Mouse (Mus musculus) spleen, adult 18-20 months (tissue): ENCODE measurements at regions not wholly inside any gene's neighbourhood (a gene's known extent, or its start where the extent isn't known, plus 50 kb on each side); places are given as distances from the start of the nearest gene placed in this dataset.

Experiments used
- DNase-seq, 2 experiments: peaks; one replicate each; pipeline ENCODE4 v3.0.0; 2022; ENCODE audit warnings: mixed read lengths in 2 of 2

DNA sequence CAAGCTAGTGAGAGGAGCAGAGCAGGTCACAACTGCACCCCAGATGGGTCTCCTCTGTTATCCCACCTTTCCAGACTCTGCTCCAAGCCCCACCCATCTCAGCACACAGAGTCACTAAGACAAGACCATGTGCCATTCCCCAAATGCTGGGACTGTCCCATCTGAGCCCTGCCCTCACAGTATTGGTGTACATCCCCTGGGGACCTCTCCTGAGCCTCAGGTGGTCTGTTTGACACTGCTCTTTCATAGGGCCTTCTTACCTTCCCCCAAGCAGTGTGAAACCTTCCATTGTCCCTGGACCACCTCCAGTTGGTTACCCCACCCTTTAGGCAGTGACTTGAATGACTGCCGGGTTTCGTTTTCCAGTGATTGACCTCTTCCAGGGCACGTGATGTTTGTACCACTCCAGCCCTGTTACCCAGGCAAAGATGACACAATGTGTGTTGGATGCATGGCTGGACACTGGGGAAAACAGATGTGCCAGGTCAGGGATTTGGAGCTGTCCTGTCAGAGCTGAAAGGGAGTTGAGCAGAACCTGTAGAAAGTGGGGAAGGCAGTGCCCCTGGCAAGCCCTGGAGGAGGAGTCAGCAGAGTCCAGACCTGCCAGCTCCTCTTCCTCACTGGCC lies 219.5 kb upstream of the Zmiz1 start:
- DNase-seq, result no peak

DNA sequence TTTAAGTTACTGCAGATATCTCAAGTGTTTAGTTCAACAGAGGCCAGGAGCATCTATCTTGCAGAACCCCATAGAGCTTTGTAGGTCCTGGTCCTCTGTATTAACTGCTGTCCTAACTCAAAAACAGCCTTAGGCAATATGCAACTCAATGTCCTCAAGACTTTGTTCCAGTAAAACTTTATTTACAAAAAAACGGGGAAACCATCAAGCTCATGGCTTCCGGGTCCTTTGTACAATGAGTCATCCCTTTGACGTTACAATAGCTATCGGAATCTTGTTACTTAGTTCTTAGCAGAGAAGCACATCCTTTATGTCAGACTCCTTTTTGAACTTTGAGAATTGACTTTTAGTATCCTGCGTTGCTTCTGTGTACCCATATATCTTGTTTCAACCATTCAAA lies 216.2 kb upstream of the Zmiz1 start:
- no peak for DNase-seq

DNA sequence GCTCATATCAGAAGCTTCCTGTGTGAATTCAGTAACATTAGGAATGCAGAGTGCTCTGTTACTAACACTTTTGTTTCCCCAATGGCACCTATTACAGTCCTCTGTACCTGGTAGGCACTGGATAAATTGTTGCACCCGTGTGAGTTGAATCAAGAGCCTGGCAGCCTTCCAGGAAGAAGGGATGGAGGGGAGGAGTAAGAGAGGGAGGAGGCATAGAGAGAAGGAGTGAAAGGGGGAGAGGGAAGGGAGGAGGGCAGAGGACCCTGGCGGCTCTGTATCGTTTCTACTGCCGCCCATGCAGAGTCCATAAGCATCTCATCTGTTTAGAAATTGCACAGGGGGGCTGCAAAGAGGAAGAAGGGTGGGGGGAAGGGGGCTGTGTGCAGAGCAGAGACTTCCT lies 215.7 kb upstream of the Zmiz1 start:
- DNase-seq, result no peak

DNA sequence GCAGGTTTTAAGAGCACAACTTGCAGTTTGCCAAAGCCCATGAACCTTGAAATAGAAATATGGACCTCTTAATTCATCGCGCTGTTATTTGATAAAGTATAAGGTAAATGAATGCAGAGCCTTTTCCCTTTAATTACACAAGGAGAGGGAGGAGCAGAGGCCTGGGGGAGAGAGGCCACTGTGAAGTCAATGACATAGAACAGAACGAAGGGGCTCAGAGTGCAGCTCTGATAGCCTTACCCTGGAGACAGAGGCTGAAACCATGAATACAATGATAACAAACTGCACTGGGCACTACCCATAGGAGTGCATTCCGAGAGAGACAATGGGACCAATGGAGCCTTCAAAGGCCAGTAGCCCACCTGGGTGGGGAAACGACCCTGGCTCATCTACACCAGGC lies 215.3 kb upstream of the Zmiz1 start:
- DNase-seq, result no peak

DNA sequence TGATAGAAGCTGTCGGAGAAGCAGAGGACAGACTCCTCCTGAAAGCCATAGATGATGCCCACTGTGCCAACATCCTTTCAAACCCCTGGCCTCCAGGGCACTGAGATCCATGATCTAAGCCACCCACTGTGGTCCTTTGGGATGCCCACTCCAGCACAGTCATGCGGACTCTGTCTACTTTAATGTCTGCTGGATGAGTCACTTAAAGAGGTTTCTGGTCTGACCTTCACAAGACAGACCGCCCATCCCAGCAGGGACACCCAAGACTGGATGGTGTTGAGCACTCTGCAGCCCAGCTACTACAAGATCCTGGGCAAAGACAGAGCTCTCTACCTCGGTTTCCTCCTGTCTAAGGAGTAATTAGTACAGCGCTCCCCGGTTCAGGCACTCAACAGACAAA lies 214.1 kb upstream of the Zmiz1 start:
- no peak for DNase-seq

DNA sequence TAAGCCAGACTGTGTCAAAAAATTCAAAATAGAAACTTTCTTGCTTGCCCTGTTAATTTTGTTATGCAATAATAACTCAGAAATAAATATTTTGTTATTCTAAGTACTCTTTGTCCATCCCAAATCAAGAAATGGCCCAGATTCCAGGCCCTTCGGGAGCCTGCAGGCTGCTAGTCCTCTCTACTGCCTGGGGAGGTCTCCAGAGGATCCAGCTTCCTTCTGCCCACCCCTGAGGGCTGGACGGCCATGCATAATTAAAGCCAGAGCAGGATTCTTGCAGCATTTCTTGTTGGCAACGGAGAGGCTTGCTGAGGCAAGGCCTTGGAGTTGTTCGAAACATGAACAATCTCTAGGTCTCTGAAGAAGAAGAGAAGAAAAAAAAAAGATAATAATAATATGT lies 213.3 kb upstream of the Zmiz1 start:
- no peak for DNase-seq

DNA sequence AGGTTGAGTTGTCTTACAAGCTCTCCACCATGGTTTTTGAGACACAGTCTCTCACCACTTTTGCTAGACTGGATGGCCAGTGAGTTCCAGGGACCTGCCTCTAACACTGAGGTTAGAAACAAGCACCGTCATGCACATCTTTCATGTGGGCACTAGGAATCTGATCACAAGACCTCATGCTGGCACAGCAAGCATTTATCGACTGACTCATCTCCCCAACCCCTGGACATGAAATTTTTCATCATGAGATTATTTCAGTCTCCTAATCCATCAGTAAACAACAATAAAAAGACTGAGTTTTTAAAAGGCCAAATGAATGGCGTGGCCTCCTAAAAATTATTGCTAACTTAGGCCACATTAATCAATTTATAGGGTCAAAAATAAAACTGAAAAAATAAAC lies 210.0 kb upstream of the Zmiz1 start:
- no peak for DNase-seq

DNA sequence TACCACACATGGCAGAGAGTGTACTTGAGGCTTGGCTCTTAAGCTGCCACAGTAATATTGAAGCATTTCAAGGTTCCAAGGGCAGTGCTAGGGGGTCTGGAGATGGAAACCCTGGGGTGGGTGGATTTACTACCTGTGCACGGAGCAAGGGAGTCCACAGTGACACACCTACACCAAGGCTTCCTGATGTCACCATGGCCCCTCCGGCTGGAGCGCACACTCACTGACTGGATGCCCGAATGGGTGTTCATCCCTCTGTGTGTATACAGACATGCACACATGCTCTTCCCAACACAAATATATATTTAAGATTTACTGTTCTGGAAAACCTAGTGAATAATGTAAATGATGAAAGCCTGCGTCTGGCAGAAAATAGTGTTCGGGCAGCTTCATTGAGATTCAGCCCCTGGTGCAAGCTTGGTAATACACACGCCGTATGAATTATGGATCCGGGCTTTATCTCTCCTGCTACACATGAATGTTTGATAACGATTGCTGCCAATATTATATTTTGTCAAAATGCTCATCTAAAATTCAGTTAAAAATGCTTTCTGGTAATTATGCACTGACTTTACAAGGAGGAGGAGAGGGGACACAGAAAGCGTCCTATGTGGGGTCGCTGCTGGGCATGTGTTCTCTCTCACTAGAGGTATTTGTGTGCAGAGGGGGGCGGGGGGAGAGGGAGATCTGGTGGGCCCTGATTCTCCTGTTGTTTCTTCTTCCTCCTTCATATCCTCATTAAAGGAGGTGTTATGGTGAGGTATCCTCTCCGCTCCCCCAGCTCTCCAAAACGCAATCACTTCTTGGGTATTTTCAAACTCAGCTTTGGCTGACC lies 205.8 kb upstream of the Zmiz1 start:
- no peak for DNase-seq

DNA sequence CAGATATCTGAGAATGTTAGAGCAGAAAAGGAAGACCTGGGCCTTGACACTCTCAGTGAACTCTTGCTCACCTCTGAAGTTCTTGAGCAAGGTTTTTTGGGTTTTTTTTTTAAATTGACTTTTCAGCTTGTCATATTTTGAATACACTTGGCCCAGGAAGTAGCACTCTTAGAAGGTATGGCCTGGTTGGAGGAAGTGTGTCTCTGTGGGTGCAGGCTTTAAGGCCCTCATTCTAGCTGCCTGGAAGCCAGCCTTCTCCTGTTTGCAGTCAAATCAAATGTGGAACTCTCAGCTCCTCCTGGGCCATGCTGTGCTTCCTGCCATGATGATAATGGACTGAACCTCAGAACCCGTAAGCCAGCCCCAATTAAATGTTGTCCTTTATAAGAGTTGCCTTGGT lies 195.9 kb upstream of the Zmiz1 start:
- DNase-seq, result no peak

DNA sequence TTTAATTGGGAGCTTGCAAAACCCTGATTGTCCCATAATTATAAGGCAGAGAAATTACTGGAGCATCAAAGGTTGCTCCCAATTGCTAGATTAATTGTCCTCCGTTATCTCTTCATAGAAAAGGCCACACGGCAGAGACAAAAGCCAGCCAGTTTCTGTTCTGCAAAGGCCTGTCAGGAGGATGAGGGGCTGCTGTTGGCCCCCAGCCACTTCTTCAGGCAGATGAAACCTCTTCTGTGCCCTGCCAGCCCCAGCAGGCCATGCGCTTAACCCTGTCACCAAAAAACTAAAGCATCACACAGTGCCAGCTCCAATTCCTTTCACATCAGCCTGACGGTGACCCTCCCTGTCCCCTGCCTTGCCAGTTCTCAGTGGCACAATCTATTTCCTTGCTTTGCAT lies 192.1 kb upstream of the Zmiz1 start:
- no peak for DNase-seq

DNA sequence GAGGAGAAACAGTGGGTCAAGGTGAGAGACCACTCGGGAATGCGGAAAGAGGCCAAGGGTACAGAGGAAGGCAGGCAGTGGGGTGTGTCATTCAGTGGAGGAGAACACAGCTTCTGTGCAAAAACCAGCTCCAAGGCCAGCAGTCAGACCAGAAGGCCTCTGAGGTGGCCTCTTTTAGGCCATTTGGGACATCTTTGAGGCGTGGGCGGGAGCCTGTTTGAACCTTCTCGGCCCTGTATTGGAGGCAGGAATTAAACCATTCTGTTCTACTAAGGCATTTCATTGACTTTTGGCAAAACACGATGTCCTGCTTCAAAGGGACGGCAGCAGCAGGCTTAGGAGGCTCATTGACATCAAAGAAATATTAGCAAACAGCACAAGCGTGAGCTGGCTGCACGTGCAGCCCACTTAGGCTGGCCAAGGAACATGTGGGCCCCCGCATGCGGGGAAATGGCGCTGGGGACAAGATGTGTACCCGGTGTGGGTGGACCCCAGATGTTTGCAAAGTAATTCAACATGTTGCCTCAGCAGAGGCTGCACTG lies 190.8 kb upstream of the Zmiz1 start:
- no peak for DNase-seq

DNA sequence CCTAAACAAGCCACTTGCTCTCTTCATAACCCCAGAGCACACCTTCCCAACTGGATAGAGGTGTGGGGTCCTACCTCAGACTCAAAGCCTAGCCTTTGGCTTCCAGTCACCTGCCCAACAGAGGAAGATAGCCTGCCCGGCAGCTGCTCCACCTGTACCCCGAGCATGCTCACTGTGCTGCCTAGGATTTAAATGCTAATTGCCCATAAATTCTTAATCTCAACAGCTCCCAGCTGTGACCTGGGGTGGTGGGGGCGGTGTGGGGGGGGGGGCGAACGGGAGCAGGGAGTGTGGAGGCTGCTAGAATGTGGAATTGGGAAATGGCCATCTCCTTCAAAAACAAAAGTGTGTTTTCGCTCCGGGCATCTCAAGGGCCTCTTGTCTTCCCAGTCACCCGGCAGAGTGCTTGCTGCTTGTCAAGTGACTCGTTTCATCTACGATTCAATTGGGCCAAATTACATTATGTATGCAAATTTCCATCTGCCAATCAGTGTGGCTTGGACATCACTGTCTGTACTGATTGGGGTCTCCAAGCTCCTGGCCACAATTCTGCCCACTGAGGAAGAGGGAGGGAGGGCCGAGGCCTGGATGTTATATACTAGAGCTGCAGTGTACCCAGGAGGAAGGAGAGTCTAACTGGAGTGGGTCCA lies 188.6 kb upstream of the Zmiz1 start:
- no peak for DNase-seq

DNA sequence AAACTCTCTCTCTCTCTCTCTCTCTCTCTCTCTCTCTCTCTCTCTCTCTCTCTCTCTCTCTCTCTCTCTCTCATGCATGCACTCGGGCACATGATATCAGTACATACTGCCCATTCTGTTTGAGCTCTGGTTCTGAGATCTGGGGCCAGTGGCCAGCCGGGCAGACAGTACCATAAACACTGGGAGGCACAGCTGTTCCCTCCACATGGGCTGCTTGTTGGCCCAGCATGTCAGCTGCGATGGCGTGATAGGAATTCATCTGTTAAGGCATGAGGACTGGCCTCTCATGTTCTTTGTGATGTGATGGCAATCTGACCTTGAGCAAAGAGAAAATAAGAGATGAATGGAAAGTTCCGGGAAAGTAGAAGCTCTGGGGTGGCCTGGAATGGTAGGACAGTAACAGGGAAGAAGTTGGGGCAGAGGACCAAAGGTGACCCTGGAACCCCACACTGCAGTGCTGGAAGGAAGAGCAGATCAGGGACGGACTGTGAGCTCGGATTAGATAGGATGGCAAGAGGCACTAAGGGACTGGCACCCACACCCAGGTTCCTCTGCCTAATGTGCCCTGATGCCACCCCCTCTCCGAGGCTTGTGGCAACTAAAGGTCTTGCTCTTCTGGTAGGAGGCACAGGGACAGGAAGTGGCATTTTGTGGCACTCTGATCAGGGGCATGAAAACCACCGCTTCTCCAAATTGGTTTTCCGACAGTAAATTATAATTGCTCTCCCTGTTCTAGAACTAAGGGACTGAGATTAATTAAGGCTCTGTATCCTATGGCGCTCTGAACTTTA lies 186.4 kb upstream of the Zmiz1 start:
- DNase-seq, result no peak

DNA sequence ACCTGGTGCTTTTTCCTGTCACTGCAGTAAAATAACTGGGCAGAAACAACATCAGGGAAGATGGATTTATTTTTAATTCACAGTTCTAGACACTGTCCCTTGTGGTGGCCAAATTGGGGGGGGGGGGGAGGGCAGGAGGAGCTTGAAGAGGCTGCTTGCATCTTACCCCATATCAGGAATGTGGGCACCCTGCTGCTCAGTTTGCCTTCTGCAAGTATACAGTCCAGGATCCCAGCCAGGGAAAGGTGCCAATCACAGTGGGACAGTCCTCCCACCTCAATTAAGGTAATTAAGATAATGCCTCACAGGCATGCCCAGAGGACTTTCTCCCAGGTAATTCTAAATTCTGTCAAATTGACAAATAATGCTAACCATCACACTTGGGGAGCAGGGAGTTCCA lies 179.2 kb upstream of the Zmiz1 start:
- no peak for DNase-seq

DNA sequence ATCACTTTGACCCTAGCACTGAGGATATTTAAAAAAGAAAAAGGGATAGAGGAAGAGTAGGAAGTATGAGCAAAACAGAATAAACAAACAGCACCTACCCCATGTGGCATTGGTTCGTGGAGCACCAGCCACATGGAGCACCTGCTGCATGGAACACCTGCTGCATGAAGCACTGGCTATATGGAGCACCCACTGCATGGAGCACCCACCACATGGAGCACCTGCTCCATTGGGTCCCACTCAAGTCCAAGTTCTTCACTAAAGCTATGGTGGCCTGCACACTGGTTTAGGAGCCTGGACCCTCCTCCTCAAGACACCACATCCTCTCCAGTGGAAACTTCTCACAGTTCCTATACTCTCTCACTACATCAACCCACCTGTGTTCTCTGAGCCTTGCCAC lies 166.4 kb upstream of the Zmiz1 start:
- no peak for DNase-seq

DNA sequence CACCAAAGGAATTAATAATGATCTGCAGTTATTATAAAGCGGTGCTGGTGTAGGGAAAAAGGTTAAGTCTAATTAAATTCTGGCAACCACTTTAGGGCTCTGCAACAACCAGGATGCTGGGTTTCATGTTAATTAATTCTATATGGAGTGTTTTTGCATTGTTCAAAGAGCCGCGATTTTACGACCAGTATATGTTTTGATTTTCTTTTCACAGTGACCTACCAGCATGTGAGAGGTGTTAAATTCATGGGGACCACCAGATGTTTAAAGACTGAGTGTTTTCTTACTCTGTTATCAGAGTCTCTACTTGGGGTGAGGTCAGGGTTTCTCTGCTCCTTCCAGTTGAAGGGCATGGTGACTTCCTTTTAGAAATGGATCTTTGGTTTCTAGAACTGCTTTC lies 164.8 kb upstream of the Zmiz1 start:
- DNase-seq, result no peak

DNA sequence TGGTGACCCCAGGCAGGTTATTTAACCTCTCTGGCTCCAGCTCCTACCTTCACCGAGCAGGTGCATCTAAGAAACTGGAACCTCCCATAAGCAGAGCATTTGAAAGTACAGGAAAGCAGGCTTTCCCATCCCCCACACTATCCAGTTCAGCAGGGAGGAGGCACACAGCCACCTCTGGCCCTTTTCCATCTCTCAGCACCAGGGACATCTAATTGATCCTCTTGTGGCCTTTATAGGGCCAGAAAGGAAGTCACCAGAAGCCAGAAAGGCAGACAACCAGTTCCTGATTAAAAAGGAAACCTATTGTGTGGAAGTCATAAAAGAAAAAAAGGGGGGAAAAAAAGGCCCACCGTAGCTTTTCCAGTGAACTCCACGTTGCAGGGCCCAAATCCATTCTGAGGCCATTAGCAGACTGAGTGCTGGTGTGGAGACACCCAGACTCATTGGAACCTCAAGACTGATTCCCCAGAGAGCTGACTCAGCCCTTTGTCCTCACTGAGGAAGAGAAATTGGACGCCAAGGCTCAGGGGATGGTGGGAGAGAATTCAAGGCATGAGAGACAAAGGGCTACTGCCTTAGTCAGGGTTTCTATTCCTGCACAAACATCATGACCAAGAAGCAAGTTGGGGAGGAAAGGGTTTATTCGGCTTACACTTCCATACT lies 163.2 kb upstream of the Zmiz1 start:
- DNase-seq, result no peak

DNA sequence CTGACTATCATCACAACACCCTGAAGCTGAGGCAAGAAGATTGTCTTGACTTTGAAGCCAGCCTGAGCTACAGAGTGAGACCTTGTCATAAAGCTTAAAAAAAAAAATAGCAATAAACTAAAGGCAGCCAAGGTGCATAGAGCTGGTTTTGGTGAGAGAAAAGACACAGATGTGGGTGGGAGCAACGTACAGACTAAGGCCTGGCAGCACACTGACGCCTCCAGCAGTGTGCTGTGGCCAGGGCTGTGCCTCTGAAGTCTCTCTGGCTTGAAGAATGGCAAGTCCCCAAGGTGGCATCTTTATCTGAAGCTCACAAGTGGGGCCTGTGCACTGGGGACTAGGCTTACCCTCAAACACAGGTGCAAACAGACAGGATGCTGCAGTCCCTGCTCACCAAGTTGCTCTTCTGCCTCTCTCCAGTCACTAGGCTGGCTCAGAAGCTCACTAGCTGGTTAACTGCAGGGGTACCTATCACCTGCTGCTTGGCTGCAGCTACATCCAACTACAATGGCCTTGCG lies 159.3 kb upstream of the Zmiz1 start:
- DNase-seq, result no peak

DNA sequence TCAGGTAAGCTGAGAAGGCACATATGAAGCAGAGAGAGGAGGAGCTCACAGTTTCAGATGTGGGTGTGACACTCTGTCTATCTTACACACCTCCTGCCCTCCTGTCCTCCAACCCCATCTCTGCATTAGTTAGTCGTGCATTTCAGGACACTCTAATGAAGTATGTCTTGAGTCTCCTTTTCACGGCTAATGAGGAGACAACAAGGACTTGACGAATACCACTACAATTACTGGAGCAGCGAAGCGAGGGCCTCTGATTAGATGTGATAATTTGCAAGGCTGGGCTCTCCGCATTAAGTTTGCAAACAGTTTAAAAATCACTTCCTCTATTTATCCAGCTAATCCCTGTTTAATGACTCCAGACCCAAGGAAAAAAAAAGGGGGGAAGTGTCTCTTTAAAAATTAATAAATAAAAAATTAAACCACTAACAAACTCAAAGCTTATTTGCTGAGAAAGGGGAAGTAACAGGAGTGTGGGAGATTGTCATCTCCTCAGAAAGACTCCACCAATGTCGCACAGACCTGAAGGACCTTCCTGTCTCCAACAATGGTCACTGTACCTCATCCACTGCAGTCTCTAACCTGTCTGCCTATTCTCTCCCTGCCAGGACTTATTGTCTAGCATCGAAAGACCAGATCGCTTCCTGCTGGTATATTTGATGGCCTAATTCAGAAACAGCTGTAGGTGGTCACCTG lies 157.5 kb upstream of the Zmiz1 start:
- no peak for DNase-seq

DNA sequence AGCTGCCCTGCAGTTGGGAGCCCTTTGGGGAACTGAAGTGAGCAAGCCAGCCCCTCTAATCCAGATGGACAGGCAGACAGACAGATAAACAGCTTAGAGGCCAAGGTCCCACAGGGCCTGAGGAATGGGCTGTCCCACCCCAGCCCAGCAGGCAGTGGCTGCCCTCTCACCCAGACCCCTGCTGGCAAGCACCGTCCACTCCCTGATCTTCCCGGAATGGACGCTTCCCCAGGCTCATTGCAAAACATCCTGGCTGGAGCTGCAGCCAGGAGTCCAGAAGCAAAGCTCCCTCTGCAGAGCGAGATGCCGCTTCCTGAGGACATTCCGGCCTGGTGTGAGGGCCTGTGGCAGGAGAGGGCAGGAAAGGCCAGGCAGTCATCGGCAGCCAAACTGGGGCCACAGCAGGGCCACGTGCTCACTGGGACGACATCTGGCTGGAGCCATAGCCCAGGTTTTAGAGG lies 154.6 kb upstream of the Zmiz1 start:
- DNase-seq, result peak in 1 of 2 experiments; percentile 31

DNA sequence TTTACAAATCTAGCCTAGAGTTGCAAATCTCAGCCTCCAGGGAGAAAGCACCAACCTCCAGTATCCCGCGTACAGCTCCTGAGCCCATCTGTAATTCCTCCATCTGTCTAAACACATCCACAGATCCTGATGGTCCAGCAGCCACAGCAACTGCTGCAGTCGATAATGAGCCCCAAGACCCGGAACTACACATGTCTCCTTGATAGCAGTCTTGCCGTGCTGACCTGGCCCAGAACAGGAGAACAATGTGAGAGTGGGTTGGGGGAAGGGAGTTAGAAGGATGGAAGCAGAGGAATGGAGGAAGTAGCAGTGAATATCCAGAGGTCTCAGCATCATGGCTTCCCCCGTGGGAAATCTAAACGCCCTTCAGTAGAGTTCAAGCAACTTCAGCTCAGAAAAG lies 152.8 kb upstream of the Zmiz1 start:
- no peak for DNase-seq
